Mouse (Mus musculus) embryo, embryonic 9.5 days (tissue): ENCODE results near the gene Nsmf.

ENCODE experiments used
- DNase-seq: peaks from one replicate; pipeline ENCODE4 v3.0.0-alpha.2; 2017; ENCODE audit errors: extremely low spot score

Gene Nsmf

DNA sequence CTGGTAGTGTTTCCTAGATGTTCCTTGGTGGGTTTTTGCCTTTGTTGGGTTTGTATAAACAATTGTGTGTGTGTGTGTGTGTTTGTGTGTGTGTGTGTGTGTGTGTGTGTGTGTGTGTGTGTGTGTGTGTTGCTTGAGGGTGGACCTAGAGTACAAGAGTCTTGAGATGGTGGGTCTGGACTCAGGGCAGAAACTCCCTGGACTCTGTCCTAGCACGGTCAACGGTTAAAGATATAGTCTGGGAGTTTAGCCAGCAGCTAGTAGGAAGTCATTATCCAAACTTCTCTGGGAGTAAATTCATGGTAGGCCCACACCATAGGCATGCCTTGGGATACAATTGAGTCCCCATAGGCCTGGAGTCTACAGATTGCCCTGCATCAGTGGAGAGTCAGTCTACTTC lies 33.7 kb downstream of the Nsmf start:
- no peak for DNase-seq

GRCm38 (mm10) chr2:25088636-25089035 lies 34.5 kb downstream of the Nsmf start:
- no peak for DNase-seq

GRCm38 (mm10) chr2:25094785-25095108 lies 40.6 kb downstream of the Nsmf start:
- DNase-seq: no peak

GRCm38 (mm10) chr2:25095109-25095850 lies 41.1 kb downstream of the Nsmf start, which contains the start of gene Noxa1:
Noxa1 (minus strand) TSS chr2:25095149.
- peak; percentile 40 for DNase-seq

DNA sequence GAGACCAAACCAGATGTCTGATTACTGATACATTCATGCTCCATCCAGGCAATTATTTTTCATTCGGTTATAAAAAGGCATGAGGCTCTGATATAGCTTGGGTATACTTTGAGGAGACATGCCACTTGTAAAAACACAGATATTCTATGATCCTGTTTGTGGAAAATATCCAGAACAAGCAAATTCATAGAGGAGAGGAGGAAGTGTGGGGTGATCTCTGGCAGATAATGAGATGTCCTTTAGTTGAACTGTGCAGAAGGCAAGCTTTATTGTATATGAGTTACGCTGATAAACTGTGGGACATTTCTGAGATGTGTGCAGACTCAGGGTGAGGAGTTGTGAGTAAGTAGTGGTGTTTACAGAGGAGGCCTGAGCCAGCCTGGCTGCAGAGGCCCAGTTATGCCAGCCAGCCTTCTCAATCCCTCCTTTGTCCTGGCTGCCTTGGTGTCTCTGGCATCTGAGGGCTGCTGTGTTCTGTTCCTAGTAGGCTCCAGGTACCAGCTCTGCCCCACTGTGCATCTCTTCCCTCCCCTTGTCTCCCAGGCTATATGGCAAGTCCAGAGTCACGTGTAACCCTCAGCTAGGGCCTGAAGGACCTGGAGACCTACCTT lies 44.0 kb downstream of the Nsmf start:
- no peak for DNase-seq

DNA sequence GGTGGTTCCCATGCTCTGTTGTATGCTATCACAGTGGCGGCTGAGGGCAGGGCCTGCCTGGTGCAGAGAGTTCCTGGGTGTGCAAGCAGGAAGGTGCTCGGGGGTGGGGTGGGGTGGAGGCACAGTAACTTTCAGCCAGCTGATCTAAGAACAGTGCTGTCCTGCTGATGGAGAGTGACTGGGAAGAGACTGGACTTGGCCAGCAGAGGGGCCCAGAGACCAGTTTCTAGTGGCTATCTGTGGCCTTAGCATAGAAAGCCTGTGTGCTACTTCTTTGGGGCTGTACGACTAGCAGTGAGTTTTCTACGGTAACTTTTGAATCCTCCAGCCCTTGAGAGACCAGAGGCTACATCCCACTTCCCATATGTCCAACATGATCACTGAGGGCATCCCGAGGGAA lies 44.8 kb downstream of the Nsmf start:
- peak; percentile 45 for DNase-seq

DNA sequence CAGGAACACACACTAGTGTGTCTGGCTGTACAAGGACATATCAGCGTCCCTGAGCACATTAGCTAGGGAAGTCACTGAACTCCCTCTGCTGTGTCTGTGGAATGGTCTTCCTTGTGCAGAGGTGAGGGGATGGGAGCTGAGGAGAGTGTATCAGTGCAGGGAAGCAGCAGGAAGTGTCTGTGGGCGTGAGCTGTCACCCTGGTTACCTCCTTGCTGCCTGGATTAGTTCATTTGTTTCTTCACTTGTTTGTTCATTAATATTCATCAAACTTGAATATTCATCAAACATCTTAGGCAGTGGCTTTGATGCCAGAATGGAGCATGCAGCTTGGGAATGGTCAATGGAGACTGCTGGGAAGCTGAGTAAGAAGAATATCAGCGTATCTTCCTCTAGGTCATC lies 45.5 kb downstream of the Nsmf start:
- no peak for DNase-seq

DNA sequence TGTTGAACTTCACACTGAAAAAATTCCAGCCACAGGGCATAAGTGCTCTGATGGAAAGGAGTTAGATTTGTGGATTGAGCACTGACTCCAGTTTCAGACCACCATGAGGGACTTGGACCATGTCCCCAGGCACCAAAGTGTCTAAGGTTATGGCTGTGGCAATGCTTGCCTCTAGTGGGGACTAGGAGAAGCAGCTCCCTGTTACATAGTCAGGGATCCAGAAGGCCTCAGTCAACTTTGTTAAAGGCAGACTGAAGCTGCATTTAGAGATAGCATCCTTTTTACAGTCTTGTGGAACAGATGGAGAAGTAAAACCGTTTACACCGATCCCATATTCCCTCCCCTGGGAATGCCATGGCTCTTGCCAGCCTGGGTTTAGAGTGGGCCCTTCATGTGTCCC lies 50.0 kb downstream of the Nsmf start:
- no peak for DNase-seq

GRCm38 (mm10) chr2:25106045-25106444 lies 51.9 kb downstream of the Nsmf start:
- DNase-seq: no peak

GRCm38 (mm10) chr2:25109487-25109886 lies 55.3 kb downstream of the Nsmf start:
- DNase-seq: no peak

DNA sequence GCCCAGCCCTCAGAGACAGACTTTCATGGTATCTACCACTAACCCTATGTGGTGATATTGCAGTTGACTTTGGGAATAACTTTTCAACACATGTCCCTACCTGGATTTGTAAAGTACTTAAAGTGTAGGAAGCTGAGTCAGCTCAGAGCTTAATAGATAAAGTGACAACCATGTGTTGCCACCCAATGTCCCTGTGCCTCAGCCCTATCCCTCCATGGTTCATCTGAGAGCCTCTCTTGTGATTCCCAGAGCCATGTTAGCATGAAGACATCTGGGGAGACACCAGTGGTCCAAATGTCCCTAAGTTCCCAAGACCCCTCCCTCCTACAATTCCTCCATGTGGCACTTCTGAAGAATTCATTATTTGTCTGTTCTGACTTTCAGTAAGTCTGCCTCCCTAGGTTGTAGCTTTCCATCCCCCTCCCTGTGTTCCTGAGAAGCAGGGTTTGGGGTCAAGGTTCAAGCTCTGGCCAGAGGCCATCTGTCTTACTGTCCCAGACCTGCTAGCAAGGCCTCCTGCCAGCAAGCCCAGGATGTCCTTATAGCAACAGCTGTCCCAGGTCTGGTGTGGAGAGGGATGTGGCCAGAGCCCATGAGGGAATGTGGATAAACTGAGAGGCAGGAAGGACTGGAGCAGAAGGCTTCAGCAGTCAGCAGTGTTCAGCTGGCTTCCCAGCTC lies 56.5 kb downstream of the Nsmf start:
- peak; percentile 49 for DNase-seq

GRCm38 (mm10) chr2:25111184-25111791 lies 57.1 kb downstream of the Nsmf start:
- no peak for DNase-seq
